Mouse (Mus musculus) cerebellum, adult 9-10 months (tissue): ENCODE measurements around the gene Fhod1.

ENCODE experiments used
- DNase-seq: peaks from one replicate; pipeline ENCODE4 v3.0.0; 2022

The Fhod1 gene

GRCm38 (mm10) chr8:105313622-105314402, 33.9 kb downstream of the Fhod1 start:
- DNase-seq: no peak

GRCm38 (mm10) chr8:105312891-105313481, 34.8 kb downstream of the Fhod1 start:
- peak; percentile 74 for DNase-seq

GRCm38 (mm10) chr8:105311718-105312117, 36.0 kb downstream of the Fhod1 start:
- DNase-seq: no peak

- no peak for DNase-seq
These were observed 37.6 kb downstream of the Fhod1 start for GRCm38 (mm10) chr8:105310118-105310517.

GRCm38 (mm10) chr8:105309142-105309847, 38.5 kb downstream of the Fhod1 start:
- peak; percentile 96 for DNase-seq

- peak; percentile 65 for DNase-seq
These were observed 39.3 kb downstream of the Fhod1 start for GRCm38 (mm10) chr8:105308428-105308827.

GRCm38 (mm10) chr8:105307670-105308069, 40.1 kb downstream of the Fhod1 start:
- peak; percentile 57 for DNase-seq

- peak; percentile 68 for DNase-seq
These were observed 41.5 kb downstream of the Fhod1 start for GRCm38 (mm10) chr8:105306146-105306691.

- DNase-seq: peak; percentile 87
These were observed 42.3 kb downstream of the Fhod1 start, which contains the start of gene Elmo3 for GRCm38 (mm10) chr8:105305211-105306145. Elmo3 (plus strand) TSS chr8:105305601.

GRCm38 (mm10) chr8:105304325-105305210, 43.2 kb downstream of the Fhod1 start:
- peak; percentile 50 for DNase-seq

- DNase-seq: no peak
These were observed 43.9 kb downstream of the Fhod1 start for GRCm38 (mm10) chr8:105303874-105304273.

GRCm38 (mm10) chr8:105303396-105303795, 44.4 kb downstream of the Fhod1 start:
- DNase-seq: no peak

GRCm38 (mm10) chr8:105299962-105300361, 47.8 kb downstream of the Fhod1 start:
- DNase-seq: no peak

- DNase-seq: no peak
These were observed 49.2 kb downstream of the Fhod1 start for GRCm38 (mm10) chr8:105298351-105299252.

- DNase-seq: peak; percentile 87
These were observed 50.1 kb downstream of the Fhod1 start, which contains the start of gene E2f4 for GRCm38 (mm10) chr8:105297511-105298192. E2f4 (plus strand) TSS chr8:105297663.

GRCm38 (mm10) chr8:105295895-105296573, 51.7 kb downstream of the Fhod1 start, which contains the start of gene Exoc3l:
Exoc3l (minus strand) TSS chr8:105296101.
- DNase-seq: no peak

GRCm38 (mm10) chr8:105295256-105295655, 52.5 kb downstream of the Fhod1 start:
- DNase-seq: no peak

GRCm38 (mm10) chr8:105294776-105295175, 53.0 kb downstream of the Fhod1 start:
- no peak for DNase-seq

- DNase-seq: peak; percentile 88
These were observed 54.3 kb downstream of the Fhod1 start for GRCm38 (mm10) chr8:105293405-105293804.
